Mouse (Mus musculus) MEL (cell line): ENCODE results near the gene Prkcz. TPM values are rescaled to one million over a fixed set of nuclear protein-coding genes. Genes with fewer than 3 reads are reported as not detected.
A peak's percentile ranks its signal among the peaks of the same experiment; 100 is the strongest.

ENCODE experiments used
- DNase-seq: peaks from one replicate; pipeline ENCODE4 v3.0.0; 2011; ENCODE audit warnings: low read depth, low spot score
- H3K27ac ChIP-seq: 2 replicates; pipeline ENCODE4 v1.5.1; 2012; ENCODE audit warnings: low read depth, mild to moderate bottlenecking, control low read depth, low read length, moderate library complexity; ENCODE audit not compliant: control insufficient read depth
- H3K27me3 ChIP-seq, 2 experiments: fragments of 150-350 bp in 1 of 2; sonication (generic) in 1 of 2; 2 replicates each; pipeline ENCODE4 v1.6.1; 2012; ENCODE audit warnings: low read length in 2 of 2, mild to moderate bottlenecking in 2 of 2, improper control_type of control experiment in 1 of 2, moderate library complexity in 1 of 2; ENCODE audit not compliant: insufficient read depth in 2 of 2, control insufficient read depth in 1 of 2
- H3K36me3 ChIP-seq, 2 experiments: 2 replicates each; pipeline ENCODE4 v1.6.1; 2012 to 2014; ENCODE audit warnings: low read length in 2 of 2, improper control_type of control experiment in 1 of 2, inconsistent platforms in 1 of 2, mild to moderate bottlenecking in 1 of 2; ENCODE audit not compliant: insufficient read depth in 2 of 2, control insufficient read depth in 1 of 2
- H3K4me1 ChIP-seq, 2 experiments: fragments of 150-350 bp in 1 of 2; sonication (generic) in 1 of 2; 2 replicates each; pipeline ENCODE4 v1.6.1; 2012; ENCODE audit warnings: low read length in 2 of 2, improper control_type of control experiment in 1 of 2, mild to moderate bottlenecking in 1 of 2; ENCODE audit not compliant: insufficient read depth in 2 of 2, control insufficient read depth in 1 of 2
- H3K4me3 ChIP-seq, 2 experiments: fragments of 150-350 bp in 1 of 2; sonication (generic) in 1 of 2; 2 replicates each; pipeline ENCODE4 v1.5.1; 2012; ENCODE audit warnings: low read depth in 2 of 2, low read length in 2 of 2, mild to moderate bottlenecking in 2 of 2, moderate library complexity in 2 of 2, control low read depth in 1 of 2, improper control_type of control experiment in 1 of 2; ENCODE audit not compliant: control insufficient read depth in 1 of 2, insufficient read depth in 1 of 2
- H3K79me2 ChIP-seq: 2 replicates; pipeline ENCODE4 v1.6.1; 2012; ENCODE audit warnings: mild to moderate bottlenecking, low read length, moderate library complexity; ENCODE audit not compliant: control insufficient read depth, poor library complexity, insufficient read depth
- H3K9ac ChIP-seq: 2 replicates; pipeline ENCODE4 v1.6.1; 2012; ENCODE audit warnings: low read depth, mild to moderate bottlenecking, control low read depth, low read length, moderate library complexity; ENCODE audit not compliant: control insufficient read depth, poor library complexity, severe bottlenecking
- H3K9me3 ChIP-seq: fragments of 150-350 bp; sonication (generic); replicated peaks from 2 replicates; pipeline ENCODE4 v1.6.1; 2012; ENCODE audit warnings: mild to moderate bottlenecking, low read length, improper control_type of control experiment, moderate library complexity; ENCODE audit not compliant: insufficient read depth
- CHD1 ChIP-seq: IDR thresholded peaks from 2 replicates; pipeline ENCODE4 v1.6.1; 2012; ENCODE audit warnings: low read depth, mild to moderate bottlenecking, inconsistent platforms, low read length, improper control_type of control experiment
- CHD2 ChIP-seq: IDR thresholded peaks from 2 replicates; pipeline ENCODE4 v1.6.1; 2011; ENCODE audit warnings: low read length, improper control_type of control experiment
- CTCF ChIP-seq, 3 experiments: IDR thresholded peaks in 2 of 3; conservative IDR thresholded peaks in 1 of 3; 2 replicates each; pipeline ENCODE4 v1.5.1; 2011 to 2012; ENCODE audit warnings: low read length in 3 of 3, low read depth in 2 of 3, mild to moderate bottlenecking in 2 of 3, improper control_type of control experiment in 1 of 3, inconsistent platforms in 1 of 3, mixed read lengths in 1 of 3, moderate library complexity in 1 of 3; ENCODE audit not compliant: control insufficient read depth in 1 of 3, insufficient read depth in 1 of 3, poor library complexity in 1 of 3, severe bottlenecking in 1 of 3
- JUND ChIP-seq: IDR thresholded peaks from 2 replicates; pipeline ENCODE4 v1.6.1; 2011; ENCODE audit warnings: low read depth, mild to moderate bottlenecking, improper control_type of control experiment, low read length
- KAT2A ChIP-seq: conservative IDR thresholded peaks from 2 replicates; pipeline ENCODE4 v1.6.1; 2012; ENCODE audit warnings: low read depth, low read length, improper control_type of control experiment, inconsistent platforms
- MAFK ChIP-seq: IDR thresholded peaks from 2 replicates; pipeline ENCODE4 v1.6.1; 2011; ENCODE audit warnings: low read depth, mild to moderate bottlenecking, low read length, improper control_type of control experiment, borderline replicate concordance
- MEF2A ChIP-seq: IDR thresholded peaks from 2 replicates; pipeline ENCODE4 v1.6.1; 2014; ENCODE audit warnings: low read depth, mild to moderate bottlenecking, inconsistent platforms, low read length, improper control_type of control experiment; ENCODE audit not compliant: poor library complexity, insufficient replicate concordance, severe bottlenecking; ENCODE audit errors: extremely low read depth
- MXI1 ChIP-seq: IDR thresholded peaks from 2 replicates; pipeline ENCODE4 v1.6.1; 2011; ENCODE audit warnings: mild to moderate bottlenecking, low read depth, low read length, improper control_type of control experiment
- MYB ChIP-seq: IDR thresholded peaks from 2 replicates; pipeline ENCODE4 v1.6.1; 2011; ENCODE audit warnings: mild to moderate bottlenecking, low read depth, low read length, improper control_type of control experiment
- NELFE ChIP-seq: IDR thresholded peaks from 2 replicates; pipeline ENCODE4 v1.6.1; 2011; ENCODE audit warnings: low read depth, low read length, improper control_type of control experiment
- POLR2A ChIP-seq, 2 experiments: IDR thresholded peaks; 2 replicates each; pipeline ENCODE4 v1.6.1; 2011 to 2012; ENCODE audit warnings: low read length in 2 of 2, mild to moderate bottlenecking in 2 of 2, control low read depth in 1 of 2, improper control_type of control experiment in 1 of 2, low read depth in 1 of 2, moderate library complexity in 1 of 2; ENCODE audit not compliant: control insufficient read depth in 1 of 2, insufficient read depth in 1 of 2, poor library complexity in 1 of 2
- POLR2AphosphoS2 ChIP-seq: IDR thresholded peaks from 2 replicates; pipeline ENCODE4 v1.6.1; 2011; ENCODE audit warnings: low read length, improper control_type of control experiment
- POLR2AphosphoS5 ChIP-seq: IDR thresholded peaks from 2 replicates; pipeline ENCODE4 v1.6.1; 2012; ENCODE audit warnings: low read depth, borderline replicate concordance, mild to moderate bottlenecking, inconsistent platforms, low read length, moderate library complexity, mixed read lengths
- RAD21 ChIP-seq: IDR thresholded peaks from 2 replicates; pipeline ENCODE4 v1.6.1; 2011; ENCODE audit warnings: mild to moderate bottlenecking, low read depth, low read length, improper control_type of control experiment
- RCOR1 ChIP-seq: IDR thresholded peaks from 2 replicates; pipeline ENCODE4 v1.6.1; 2012; ENCODE audit warnings: low read depth, mild to moderate bottlenecking, inconsistent platforms, low read length, improper control_type of control experiment
- SMC3 ChIP-seq: IDR thresholded peaks from 2 replicates; pipeline ENCODE4 v1.6.1; 2011; ENCODE audit warnings: low read depth, low read length, improper control_type of control experiment
- UBTF ChIP-seq: IDR thresholded peaks from 2 replicates; pipeline ENCODE4 v1.6.1; 2012; ENCODE audit warnings: low read depth, mild to moderate bottlenecking, inconsistent platforms, low read length, improper control_type of control experiment, moderate library complexity, borderline replicate concordance; ENCODE audit not compliant: insufficient read depth
- USF1 ChIP-seq: IDR thresholded peaks from 2 replicates; pipeline ENCODE4 v1.6.1; 2014; ENCODE audit warnings: low read depth, mild to moderate bottlenecking, inconsistent platforms, low read length, improper control_type of control experiment, moderate library complexity
- USF2 ChIP-seq, 2 experiments: IDR thresholded peaks; 2 replicates each; pipeline ENCODE4 v1.6.1; 2011 to 2012; ENCODE audit warnings: improper control_type of control experiment in 2 of 2, low read length in 2 of 2, borderline replicate concordance in 1 of 2, inconsistent platforms in 1 of 2, low read depth in 1 of 2, mild to moderate bottlenecking in 1 of 2; ENCODE audit not compliant: insufficient read depth in 1 of 2
- ZC3H11A ChIP-seq: IDR thresholded peaks from 2 replicates; pipeline ENCODE4 v1.6.1; 2012; ENCODE audit warnings: low read depth, mild to moderate bottlenecking, inconsistent platforms, low read length, improper control_type of control experiment
- ZKSCAN1 ChIP-seq: IDR thresholded peaks from 2 replicates; pipeline ENCODE4 v1.6.1; 2012; ENCODE audit warnings: low read depth, mild to moderate bottlenecking, inconsistent platforms, low read length, improper control_type of control experiment, moderate library complexity
- ZMIZ1 ChIP-seq: IDR thresholded peaks from 2 replicates; pipeline ENCODE4 v1.6.1; 2012; ENCODE audit warnings: low read depth, mild to moderate bottlenecking, inconsistent platforms, low read length, improper control_type of control experiment, moderate library complexity
- ZNF384 ChIP-seq: IDR thresholded peaks from 2 replicates; pipeline ENCODE4 v1.6.1; 2012; ENCODE audit warnings: low read depth, mild to moderate bottlenecking, inconsistent platforms, low read length, improper control_type of control experiment
- polyA plus RNA-seq, 2 experiments: library from polyadenylated mRNA; stranded (reverse) in 1 of 2; unstranded in 1 of 2; fragments of >175 nt in 1 of 2; fragments of >200 nt in 1 of 2; gene quantifications; 2 replicates each; pipeline versions ENCODE4 v1.2.1 to v1.2.4; 2012; ENCODE audit warnings: low replicate concordance in 2 of 2, low read depth in 1 of 2; ENCODE audit not compliant: insufficient read length in 2 of 2, insufficient read depth in 1 of 2, missing spikeins in 1 of 2
- total RNA-seq: library from RNA; depleted of rRNA; stranded (reverse); fragments of 300-350 nt; gene quantifications from 2 replicates; pipeline ENCODE4 v1.2.3, GENCODE M21; 2012

Gene Prkcz
- total and polyA plus RNA-seq, 3 experiments, result 0.12 to 0.92 TPM; not detected in 1

DNA sequence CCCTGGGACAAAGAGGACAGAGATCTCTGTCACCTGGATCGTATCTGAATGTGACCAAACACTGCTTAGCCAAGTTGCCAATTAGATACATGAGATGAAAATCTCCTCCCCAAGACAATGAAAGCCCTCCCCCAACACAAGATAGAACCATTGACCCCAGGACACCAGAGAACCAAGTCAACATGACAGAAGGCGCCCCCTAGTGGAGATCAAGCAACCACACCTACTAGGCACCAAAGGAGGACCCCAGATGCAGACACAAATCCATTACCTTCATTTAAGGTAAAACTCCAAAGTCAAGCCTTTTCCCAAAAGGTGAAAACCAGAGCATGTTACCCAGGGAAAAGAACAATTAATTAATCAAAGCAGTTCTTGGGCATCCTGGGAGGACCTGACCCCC, 3.6 kb downstream of the Prkcz start:
- H3K9ac ChIP-seq, result no peak overlapping the region
- no peaks in the 10 kb centered on the region for H3K79me2 ChIP-seq
- no peaks in the 10 kb centered on the region for H3K4me1 ChIP-seq
- H3K27me3 ChIP-seq, result no peaks in the 10 kb centered on the region
- peak; percentile 23 for TF ChIP-seq RAD21
- TF ChIP-seq CTCF (IDR thresholded peaks at IDR 0.05 in 2 of 3, conservative IDR thresholded peaks at IDR 0.05 in 1 of 3; ENCODE audit: control insufficient read depth in 1 of 3, insufficient read depth in 1 of 3, low read depth in 2 of 3, low read length in 3 of 3, poor library complexity in 1 of 3, severe bottlenecking in 1 of 3), result peak; percentile 63 to 78 (median 64)
- no peak for TF ChIP-seq USF2 (IDR thresholded peaks at IDR 0.05; ENCODE audit: borderline replicate concordance in 1 of 2, insufficient read depth in 1 of 2, low read depth in 1 of 2, low read length in 2 of 2)
- TF ChIP-seq POLR2AphosphoS2, result no peak
- TF ChIP-seq MYB, result no peak
- peak; percentile 37 for TF ChIP-seq SMC3
- TF ChIP-seq, all 39 proteins: peak for 3
- peak; percentile 49 for DNase-seq
- Histone ChIP-seq H3K4me3 (no peak overlapping the region), H3K36me3 (no peaks in the 10 kb centered on the region), H3K27ac (no peak overlapping the region), H3K9me3 (no peaks in the 10 kb centered on the region)

DNA sequence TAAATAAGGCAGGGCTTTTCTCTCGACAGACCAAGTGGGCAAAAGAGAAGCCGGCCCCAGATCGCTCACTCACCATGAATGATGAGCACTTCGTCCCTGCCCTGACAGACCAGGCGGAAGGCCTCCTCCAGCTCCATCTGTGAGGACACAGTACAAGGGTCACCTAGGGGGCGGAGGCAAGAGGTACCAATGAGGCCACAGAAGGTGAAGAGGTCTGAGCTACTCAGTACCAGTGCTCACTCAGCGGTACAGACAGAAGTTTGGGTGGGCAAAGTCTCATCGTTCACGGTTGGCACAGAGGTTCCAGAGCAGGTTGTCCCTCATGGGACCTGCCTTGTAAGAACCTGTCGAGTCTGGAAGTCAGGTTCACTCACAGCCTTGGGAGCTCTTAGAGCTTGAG, 4.8 kb downstream of the Prkcz start:
- DNase-seq, result no peak
- Histone ChIP-seq H3K36me3 (no peaks in the 10 kb centered on the region), H3K9ac (no peak overlapping the region), H3K9me3 (no peaks in the 10 kb centered on the region)
- no peak for TF ChIP-seq USF2 (IDR thresholded peaks at IDR 0.05; ENCODE audit: borderline replicate concordance in 1 of 2, insufficient read depth in 1 of 2, low read depth in 1 of 2, low read length in 2 of 2)
- no peak for TF ChIP-seq MAFK
- TF ChIP-seq MYB, result no peak
- TF ChIP-seq CTCF (IDR thresholded peaks at IDR 0.05 in 2 of 3, conservative IDR thresholded peaks at IDR 0.05 in 1 of 3; ENCODE audit: control insufficient read depth in 1 of 3, insufficient read depth in 1 of 3, low read depth in 2 of 3, low read length in 3 of 3, poor library complexity in 1 of 3, severe bottlenecking in 1 of 3), result no peak
- TF ChIP-seq, all 39 proteins: peak for 0
- Histone ChIP-seq H3K27ac (no peak overlapping the region), H3K79me2 (no peaks in the 10 kb centered on the region), H3K4me3 (no peak overlapping the region), H3K27me3 (no peaks in the 10 kb centered on the region), H3K4me1 (no peaks in the 10 kb centered on the region)

DNA sequence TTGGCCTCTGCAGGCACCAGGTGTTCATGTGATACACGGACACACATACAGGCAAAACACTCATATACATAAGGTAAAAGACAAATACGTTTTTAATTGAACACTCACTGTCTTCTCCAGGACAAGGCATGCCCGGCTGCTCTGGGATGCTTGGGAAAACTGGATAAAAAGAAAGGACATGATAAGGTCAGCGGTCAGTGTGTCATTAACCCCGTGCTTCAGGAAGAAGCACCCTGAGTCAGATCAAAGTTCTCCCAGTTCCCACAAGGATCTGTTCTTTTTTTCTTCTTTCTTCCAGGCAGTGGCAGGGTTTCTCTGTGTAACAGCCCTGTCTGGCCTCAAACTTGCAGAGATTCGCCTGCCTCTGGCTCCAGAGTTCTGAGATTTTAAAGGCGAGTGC, 6.6 kb downstream of the Prkcz start:
- TF ChIP-seq UBTF (no peak), RCOR1 (no peak), NELFE (no peak), USF1 (no peak), CTCF (IDR thresholded peaks at IDR 0.05 in 2 of 3, conservative IDR thresholded peaks at IDR 0.05 in 1 of 3; ENCODE audit: control insufficient read depth in 1 of 3, insufficient read depth in 1 of 3, low read depth in 2 of 3, low read length in 3 of 3, poor library complexity in 1 of 3, severe bottlenecking in 1 of 3) (no peak), ZKSCAN1 (no peak), MAFK (no peak), CHD2 (no peak), CHD1 (no peak), MXI1 (no peak), ZC3H11A (no peak), POLR2A (IDR thresholded peaks at IDR 0.05; ENCODE audit: control insufficient read depth in 1 of 2, insufficient read depth in 1 of 2, low read depth in 1 of 2, low read length in 2 of 2, poor library complexity in 1 of 2) (no peak), POLR2AphosphoS5 (no peak), ZNF384 (no peak), MEF2A (no peak), MYB (no peak), ZMIZ1 (no peak), KAT2A (no peak), JUND (no peak)
- H3K27me3 ChIP-seq, result 0 out of 4 replicates have a peak, but pooled peaks cover 0 to 1% of the 10 kb centered on the region in 2 experiments

More for the DNA sequence above, 6.6 kb downstream of the Prkcz start:
- H3K79me2 ChIP-seq, result no peaks in the 10 kb centered on the region
- no peaks in the 10 kb centered on the region for H3K4me1 ChIP-seq
- no peaks in the 10 kb centered on the region for H3K36me3 ChIP-seq
- no peak overlapping the region for H3K27ac ChIP-seq
- no peaks in the 10 kb centered on the region for H3K9me3 ChIP-seq
- DNase-seq, result no peak
- no peak overlapping the region for H3K9ac ChIP-seq
- H3K4me3 ChIP-seq, result no peak overlapping the region
